Mouse (Mus musculus): ENCODE results near the gene Krt32. TPM values are rescaled to one million over a fixed set of nuclear protein-coding genes. Genes with fewer than 3 reads are reported as not detected.

Krt32 gene
- total and polyA plus RNA-seq, 3 experiments: not detected

GRCm38 (mm10) chr11:100120331-100120730, 32.3 kb upstream of the Krt32 start:
- peaks cover 82% of the 10 kb centered on the region for H3K9me3 ChIP-seq (replicated peaks)
- no peak overlapping the region for H3K4me3 ChIP-seq (ENCODE audit: low read depth, low read length)
- H3K4me1 ChIP-seq (ENCODE audit: insufficient read depth, low read depth, low read length): no peaks in the 10 kb centered on the region
- peaks cover 4% of the 10 kb centered on the region; the same call in 1 of the 2 replicates for H3K27me3 ChIP-seq (ENCODE audit: insufficient read depth, low read length)
- no peak for ATAC-seq (ENCODE audit: extremely low read depth, insufficient number of reproducible peaks, low FRiP score, poor library complexity, severe bottlenecking)
- DNase-seq (ENCODE audit: low spot score): no peak
- no peaks in the 10 kb centered on the region for H3K36me3 ChIP-seq (replicated peaks)
- TF ChIP-seq GATA2 (IDR thresholded peaks at IDR 0.05; ENCODE audit: borderline replicate concordance, low read depth, low read length): no peak
- TF ChIP-seq POLR2AphosphoS5 (IDR thresholded peaks at IDR 0.05; ENCODE audit: insufficient replicate concordance, low read depth, low read length): no peak
- TF ChIP-seq GATA1 (IDR thresholded peaks at IDR 0.05; ENCODE audit: borderline replicate concordance, low read length): no peak
- TF ChIP-seq TAL1 (conservative IDR thresholded peaks at IDR 0.05; ENCODE audit: low read depth, low read length): no peak
- TF ChIP-seq CTCF (IDR thresholded peaks at IDR 0.05; ENCODE audit: low read depth, low read length): no peak

DNA sequence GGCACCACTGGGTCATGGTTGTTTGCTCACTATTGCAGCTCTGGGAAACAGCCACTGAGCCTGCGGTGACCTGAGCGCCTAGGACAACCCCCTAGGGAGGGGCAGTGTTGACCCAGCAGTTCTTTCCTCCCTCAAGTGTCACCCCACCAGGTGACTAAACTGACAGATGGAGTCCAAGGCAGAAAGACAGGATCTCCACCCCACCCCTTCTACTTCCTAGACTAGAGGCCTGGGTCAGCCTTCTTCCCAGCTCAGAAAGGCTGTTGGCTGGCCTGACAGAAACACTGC, 25.7 kb upstream of the Krt32 start:
- ATAC-seq (ENCODE audit: extremely low read depth, insufficient number of reproducible peaks, low FRiP score, poor library complexity, severe bottlenecking): no peak
- no peak for TF ChIP-seq CTCF (IDR thresholded peaks at IDR 0.05; ENCODE audit: low read depth, low read length)
- no peak for TF ChIP-seq GATA2 (IDR thresholded peaks at IDR 0.05; ENCODE audit: borderline replicate concordance, low read depth, low read length)
- no peak for TF ChIP-seq POLR2AphosphoS5 (IDR thresholded peaks at IDR 0.05; ENCODE audit: insufficient replicate concordance, low read depth, low read length)
- TF ChIP-seq TAL1 (conservative IDR thresholded peaks at IDR 0.05; ENCODE audit: low read depth, low read length): no peak
- no peak for TF ChIP-seq GATA1 (IDR thresholded peaks at IDR 0.05; ENCODE audit: borderline replicate concordance, low read length)

DNA sequence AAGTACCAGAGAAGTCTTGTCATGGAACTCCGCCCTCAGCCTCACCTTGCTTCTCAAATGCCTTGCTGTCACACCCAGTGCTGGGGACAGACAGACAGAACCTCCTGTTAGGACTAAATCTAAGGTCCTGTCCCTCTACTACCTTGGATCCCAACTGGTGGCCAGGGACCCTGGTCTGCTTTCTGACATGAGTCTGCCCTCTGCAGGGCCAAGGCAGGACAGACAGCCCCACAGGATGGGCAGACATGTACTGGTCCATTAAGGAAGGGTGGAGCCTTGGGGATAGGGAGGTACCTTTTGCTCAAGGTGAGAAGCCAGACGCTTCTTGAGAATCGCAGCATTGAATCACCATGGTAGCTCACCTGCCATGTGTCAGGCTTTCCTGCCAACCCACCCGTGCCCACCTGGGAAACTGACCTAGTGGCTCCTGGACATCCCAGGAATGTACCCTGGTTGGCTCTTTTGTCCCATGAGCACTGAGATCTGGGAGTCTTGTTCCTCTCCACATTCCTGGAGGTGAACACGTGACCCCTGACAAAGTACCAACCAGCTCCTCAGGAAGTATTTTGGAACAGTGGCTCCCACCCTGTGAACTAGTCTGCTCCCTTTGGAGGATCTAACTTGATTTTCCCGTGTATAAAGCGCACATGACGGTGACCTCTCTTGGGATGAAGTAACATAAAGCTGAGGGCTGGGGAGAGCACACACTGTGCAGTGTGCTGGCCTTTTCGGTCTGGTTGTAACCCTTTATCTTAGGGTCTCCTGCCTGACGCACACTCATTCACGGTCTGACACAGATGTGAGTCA, 25.1 kb upstream of the Krt32 start:
- DNase-seq (ENCODE audit: low spot score): no peak
- Histone ChIP-seq H3K4me3 (ENCODE audit: low read depth, low read length) (no peak overlapping the region), H3K27me3 (ENCODE audit: insufficient read depth, low read length) (no peaks in the 10 kb centered on the region; the same call in 1 of the 2 replicates), H3K36me3 (replicated peaks) (no peaks in the 10 kb centered on the region), H3K9me3 (replicated peaks) (peaks cover 75% of the 10 kb centered on the region), H3K4me1 (ENCODE audit: insufficient read depth, low read depth, low read length) (no peaks in the 10 kb centered on the region)
- ATAC-seq (ENCODE audit: extremely low read depth, insufficient number of reproducible peaks, low FRiP score, poor library complexity, severe bottlenecking): no peak
- no peak for TF ChIP-seq GATA2 (IDR thresholded peaks at IDR 0.05; ENCODE audit: borderline replicate concordance, low read depth, low read length)
- TF ChIP-seq TAL1 (conservative IDR thresholded peaks at IDR 0.05; ENCODE audit: low read depth, low read length): no peak
- no peak for TF ChIP-seq CTCF (IDR thresholded peaks at IDR 0.05; ENCODE audit: low read depth, low read length)
- TF ChIP-seq POLR2AphosphoS5 (IDR thresholded peaks at IDR 0.05; ENCODE audit: insufficient replicate concordance, low read depth, low read length): no peak
- no peak for TF ChIP-seq GATA1 (IDR thresholded peaks at IDR 0.05; ENCODE audit: borderline replicate concordance, low read length)

More for the DNA sequence above, 25.7 kb upstream of the Krt32 start:
- no peak for DNase-seq (ENCODE audit: low spot score)
- Histone ChIP-seq H3K4me1 (ENCODE audit: insufficient read depth, low read depth, low read length) (no peaks in the 10 kb centered on the region), H3K36me3 (replicated peaks) (no peaks in the 10 kb centered on the region), H3K9me3 (replicated peaks) (peaks cover 78% of the 10 kb centered on the region), H3K27me3 (ENCODE audit: insufficient read depth, low read length) (no peaks in the 10 kb centered on the region; the same call in 1 of the 2 replicates), H3K4me3 (ENCODE audit: low read depth, low read length) (no peak overlapping the region)

- ATAC-seq (ENCODE audit: extremely low read depth, insufficient number of reproducible peaks, low FRiP score, poor library complexity, severe bottlenecking): no peak
- Histone ChIP-seq H3K36me3 (replicated peaks) (no peaks in the 10 kb centered on the region), H3K27me3 (ENCODE audit: insufficient read depth, low read length) (no peaks in the 10 kb centered on the region), H3K9me3 (replicated peaks) (peaks cover 78% of the 10 kb centered on the region), H3K4me3 (ENCODE audit: low read depth, low read length) (no peak within 1 kb of the TSS), H3K4me1 (ENCODE audit: insufficient read depth, low read depth, low read length) (no peaks in the 10 kb centered on the region)
- TF ChIP-seq CTCF (IDR thresholded peaks at IDR 0.05; ENCODE audit: low read depth, low read length): no peak
- TF ChIP-seq POLR2AphosphoS5 (IDR thresholded peaks at IDR 0.05; ENCODE audit: insufficient replicate concordance, low read depth, low read length): no peak
- TF ChIP-seq TAL1 (conservative IDR thresholded peaks at IDR 0.05; ENCODE audit: low read depth, low read length): no peak
- TF ChIP-seq GATA1 (IDR thresholded peaks at IDR 0.05; ENCODE audit: borderline replicate concordance, low read length): no peak
- no peak for TF ChIP-seq GATA2 (IDR thresholded peaks at IDR 0.05; ENCODE audit: borderline replicate concordance, low read depth, low read length)
- DNase-seq (ENCODE audit: low spot score): no peak
Measured at GRCm38 (mm10) chr11:100105576-100106122, 17.6 kb upstream of the Krt32 start, which contains the start of gene Krt36. Krt36 (minus strand) TSS chr11:100105626.

DNA sequence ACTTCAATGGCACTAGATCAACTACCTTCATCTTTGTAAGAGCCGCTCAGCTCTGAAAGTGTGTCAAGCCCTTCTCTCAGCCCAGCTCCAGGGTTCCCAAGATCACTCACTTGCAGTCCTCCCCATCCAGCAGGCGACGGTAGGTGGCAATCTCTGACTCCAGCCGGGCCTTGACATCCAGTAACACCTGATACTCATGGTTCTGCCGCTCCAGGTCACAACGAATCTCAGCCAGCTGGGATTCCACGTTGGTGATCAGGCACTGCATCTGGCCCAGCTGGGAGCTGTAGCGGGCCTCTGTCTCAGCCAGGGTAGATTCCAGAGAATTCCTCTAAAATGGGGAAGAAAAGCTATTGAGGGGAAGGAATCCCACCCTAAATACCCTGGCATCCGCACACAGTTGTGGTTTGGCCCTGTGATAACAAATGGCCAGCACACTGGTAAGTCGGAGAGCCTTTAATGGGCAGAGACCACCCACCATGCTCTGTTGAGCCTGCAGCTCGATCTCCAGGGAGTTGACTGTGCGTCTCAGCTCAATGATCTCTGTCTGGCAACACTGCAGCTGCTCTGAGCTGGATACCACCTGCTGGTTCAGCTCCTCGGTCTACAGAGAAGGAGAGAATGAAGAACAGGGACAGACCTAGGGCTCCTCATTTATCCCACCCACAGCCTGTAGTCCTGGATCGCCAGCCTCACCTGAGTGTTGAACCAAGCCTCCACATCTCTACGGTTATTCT, 14.8 kb upstream of the Krt32 start:
- Histone ChIP-seq H3K4me3 (ENCODE audit: low read depth, low read length) (no peak overlapping the region), H3K4me1 (ENCODE audit: insufficient read depth, low read depth, low read length) (no peaks in the 10 kb centered on the region), H3K9me3 (replicated peaks) (peaks cover 82% of the 10 kb centered on the region), H3K36me3 (replicated peaks) (no peaks in the 10 kb centered on the region), H3K27me3 (ENCODE audit: insufficient read depth, low read length) (no peaks in the 10 kb centered on the region)
- DNase-seq (ENCODE audit: low spot score) (no peak), ATAC-seq (ENCODE audit: extremely low read depth, insufficient number of reproducible peaks, low FRiP score, poor library complexity, severe bottlenecking) (no peak)
- TF ChIP-seq CTCF (IDR thresholded peaks at IDR 0.05; ENCODE audit: low read depth, low read length) (no peak), GATA1 (IDR thresholded peaks at IDR 0.05; ENCODE audit: borderline replicate concordance, low read length) (no peak), GATA2 (IDR thresholded peaks at IDR 0.05; ENCODE audit: borderline replicate concordance, low read depth, low read length) (no peak), POLR2AphosphoS5 (IDR thresholded peaks at IDR 0.05; ENCODE audit: insufficient replicate concordance, low read depth, low read length) (no peak), TAL1 (conservative IDR thresholded peaks at IDR 0.05; ENCODE audit: low read depth, low read length) (no peak)

DNA sequence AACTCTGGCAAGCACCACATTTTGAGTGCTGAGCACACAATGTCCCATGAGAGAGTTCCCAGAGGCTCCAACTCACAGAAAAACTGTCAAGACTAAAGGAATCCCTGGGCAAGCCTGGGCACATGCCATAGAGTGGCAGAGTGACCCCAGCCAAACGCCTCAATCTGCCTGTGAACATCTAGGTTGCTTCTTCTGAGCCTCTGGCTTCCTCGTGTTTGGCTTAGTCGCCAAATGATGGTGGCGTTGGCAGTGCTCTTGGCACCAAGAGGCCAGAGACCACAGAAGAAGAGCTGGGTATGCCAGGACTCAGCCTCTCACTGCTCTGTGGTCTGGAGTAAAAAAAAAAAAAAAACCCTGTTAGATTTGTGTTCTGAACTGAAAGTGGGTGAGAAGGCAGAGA, 12.4 kb upstream of the Krt32 start:
- no peaks in the 10 kb centered on the region for H3K4me1 ChIP-seq (ENCODE audit: insufficient read depth, low read depth, low read length)
- no peaks in the 10 kb centered on the region for H3K27me3 ChIP-seq (ENCODE audit: insufficient read depth, low read length)
- DNase-seq (ENCODE audit: low spot score): no peak
- no peak overlapping the region for H3K4me3 ChIP-seq (ENCODE audit: low read depth, low read length)
- TF ChIP-seq CTCF (IDR thresholded peaks at IDR 0.05; ENCODE audit: low read depth, low read length): no peak
- no peak for TF ChIP-seq POLR2AphosphoS5 (IDR thresholded peaks at IDR 0.05; ENCODE audit: insufficient replicate concordance, low read depth, low read length)
- TF ChIP-seq GATA2 (IDR thresholded peaks at IDR 0.05; ENCODE audit: borderline replicate concordance, low read depth, low read length): no peak
- TF ChIP-seq GATA1 (IDR thresholded peaks at IDR 0.05; ENCODE audit: borderline replicate concordance, low read length): no peak
- H3K36me3 ChIP-seq (replicated peaks): no peaks in the 10 kb centered on the region
- peaks cover 95% of the 10 kb centered on the region for H3K9me3 ChIP-seq (replicated peaks)
- no peak for ATAC-seq (ENCODE audit: extremely low read depth, insufficient number of reproducible peaks, low FRiP score, poor library complexity, severe bottlenecking)

All from G1E (cell line).